Mouse (Mus musculus): ENCODE data around the gene Alcam.

DNA sequence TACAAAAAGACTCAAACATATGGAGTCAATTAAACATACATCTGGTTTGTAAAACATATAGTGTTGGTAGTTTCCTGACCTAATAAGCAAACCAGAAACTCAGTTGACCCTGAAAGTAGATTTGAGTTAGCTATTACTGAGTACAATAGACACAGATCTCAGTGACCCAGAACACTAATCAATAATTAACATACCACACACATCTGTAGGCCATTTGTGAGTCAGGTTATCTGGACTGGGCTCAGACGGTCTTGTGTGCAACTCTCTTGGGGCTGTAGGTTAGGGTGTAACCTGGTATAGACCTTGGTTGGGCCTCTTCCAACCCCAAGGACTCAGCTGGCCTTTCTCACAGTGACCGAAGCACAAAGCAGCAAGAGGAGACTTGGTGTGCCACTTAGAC is 211.7 kb downstream of the Alcam start:
- TF ChIP-seq FOSL1 (IDR thresholded peaks at IDR 0.05; ENCODE audit: insufficient read depth, low read length, poor library complexity, severe bottlenecking) (no peak), CTCF (IDR thresholded peaks at IDR 0.05; ENCODE audit: control insufficient read depth, insufficient read depth, insufficient read length) (no peak), MYOD1 (IDR thresholded peaks at IDR 0.05; ENCODE audit: control insufficient read depth, insufficient read length, low read depth) (no peak), MAX (IDR thresholded peaks at IDR 0.05) (no peak), MYOG (IDR thresholded peaks at IDR 0.05; ENCODE audit: control insufficient read depth, extremely low read depth, insufficient read length) (no peak)

Data from C2C12 (cell line).